Mouse (Mus musculus) fibroblast of lung, adult 2 months (primary cell): ENCODE data around the gene Rnase13.

Experiments used
- DNase-seq: peaks from one replicate; pipeline ENCODE4 v3.0.0-alpha.2; 2011; ENCODE audit warnings: low read depth

Rnase13 gene

DNA sequence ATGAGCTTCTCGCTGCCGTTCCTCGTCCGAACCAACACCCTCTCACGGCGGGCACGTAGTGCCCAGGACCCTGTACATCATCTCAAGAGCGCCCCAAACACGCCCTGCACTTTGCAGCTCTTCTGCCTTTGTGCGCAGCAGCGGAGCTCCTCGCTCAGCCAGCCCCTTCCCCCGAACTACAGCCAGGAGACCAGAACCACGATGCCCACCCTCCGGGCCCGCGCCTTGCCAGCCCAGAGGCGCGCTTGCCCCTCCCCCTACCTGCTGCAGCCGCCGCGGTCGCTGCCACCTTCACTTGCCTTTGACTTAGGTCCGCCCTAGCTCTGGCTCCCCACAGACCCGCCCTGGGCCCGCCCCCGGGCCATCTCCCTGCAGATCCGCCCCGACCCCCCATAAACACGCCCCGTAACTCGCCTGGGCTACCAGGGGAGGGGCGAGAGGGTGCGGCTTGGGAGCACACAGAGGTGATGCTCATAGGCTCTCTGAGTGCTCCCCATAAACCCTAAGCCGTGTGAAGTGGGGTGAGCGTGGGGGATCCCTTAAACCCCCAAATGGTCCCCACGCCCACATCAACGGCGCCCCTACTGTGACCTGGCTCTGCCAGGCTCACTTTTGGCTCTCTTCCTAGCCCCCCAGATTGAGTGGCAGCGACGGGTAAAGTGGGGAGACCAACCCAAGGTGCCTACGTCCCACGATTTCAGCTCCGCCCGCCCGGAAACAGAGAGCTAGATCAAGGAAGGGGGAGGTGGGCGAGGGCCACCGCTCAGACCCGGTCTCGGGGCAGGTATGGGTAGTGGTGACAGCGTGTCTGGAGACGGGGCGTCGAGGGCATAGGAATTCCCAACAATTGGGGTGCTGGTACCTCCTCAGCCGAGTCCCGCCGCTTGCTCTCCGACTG is 9.3 kb downstream of the Rnase13 start:
- DNase-seq = no peak

DNA sequence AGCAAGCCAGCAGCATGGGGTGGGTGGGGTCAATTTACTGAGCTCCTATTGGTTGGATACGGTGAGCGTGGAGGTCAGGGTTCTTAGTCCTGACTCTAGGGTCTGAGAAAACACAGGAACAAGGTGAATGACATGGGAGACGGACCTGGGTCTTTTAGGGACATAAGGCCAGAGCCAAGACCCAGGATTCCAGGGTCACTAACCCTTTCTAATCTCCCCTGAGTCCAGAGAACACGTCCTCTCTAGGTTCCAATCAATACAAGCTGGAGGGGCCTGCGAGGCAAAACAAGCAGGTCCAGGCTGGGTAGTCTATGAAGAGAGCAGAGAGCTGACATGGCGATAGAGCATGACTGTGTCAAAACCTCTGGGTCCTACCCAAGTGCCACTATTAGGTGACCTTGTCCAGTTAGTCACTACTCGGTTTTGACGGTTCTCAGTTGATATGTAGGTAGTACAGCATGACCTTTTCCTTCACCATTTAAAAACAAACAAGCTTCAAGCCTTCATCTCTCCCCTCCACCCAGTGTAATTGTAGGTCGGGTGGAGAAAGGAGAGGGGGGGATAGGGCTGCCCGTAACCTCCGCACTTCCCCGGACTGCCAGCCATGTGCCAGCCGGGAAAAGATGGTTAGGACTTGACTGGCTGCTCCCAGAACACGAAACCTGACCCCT is 10.0 kb downstream of the Rnase13 start:
- no peak for DNase-seq

DNA sequence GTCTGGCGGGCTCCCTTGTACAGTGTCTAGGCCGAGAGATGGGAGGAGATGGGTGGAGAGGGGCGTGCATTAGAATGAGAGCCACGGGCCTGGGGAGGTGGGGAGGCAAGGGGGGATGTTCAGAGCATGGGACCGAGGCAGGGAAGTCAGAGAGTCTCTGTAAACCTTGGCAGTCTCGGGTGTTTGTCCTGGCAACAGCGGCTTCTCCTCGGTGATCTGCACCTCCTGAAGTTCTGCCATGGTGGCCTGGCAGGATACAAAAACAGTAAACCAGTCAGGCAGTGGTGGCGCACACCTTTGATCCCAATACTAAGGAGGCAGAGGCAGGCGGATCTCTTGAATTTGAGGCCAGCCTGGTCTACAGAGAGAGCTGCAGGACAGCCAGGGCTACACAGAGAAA is 11.3 kb downstream of the Rnase13 start:
- DNase-seq = no peak

DNA sequence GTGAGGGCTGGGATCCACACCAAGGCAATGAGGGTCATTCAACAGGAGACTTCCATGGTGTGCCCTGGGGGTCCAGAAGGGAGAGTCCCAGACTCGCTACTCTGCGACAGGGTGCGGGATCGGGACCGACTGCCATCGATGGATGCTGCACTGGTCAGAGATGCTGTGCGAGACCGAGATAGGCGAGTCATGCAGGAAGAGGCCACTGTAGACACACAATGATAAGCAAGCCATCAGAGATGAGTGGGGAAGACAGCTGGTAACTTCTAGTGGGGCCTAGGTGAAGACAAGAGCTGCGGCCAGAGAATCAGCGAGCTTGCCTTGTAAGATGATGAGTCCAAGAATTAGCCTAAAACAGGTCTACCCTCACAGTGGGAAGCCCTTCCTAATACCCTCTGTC is 16.5 kb downstream of the Rnase13 start:
- DNase-seq = no peak

DNA sequence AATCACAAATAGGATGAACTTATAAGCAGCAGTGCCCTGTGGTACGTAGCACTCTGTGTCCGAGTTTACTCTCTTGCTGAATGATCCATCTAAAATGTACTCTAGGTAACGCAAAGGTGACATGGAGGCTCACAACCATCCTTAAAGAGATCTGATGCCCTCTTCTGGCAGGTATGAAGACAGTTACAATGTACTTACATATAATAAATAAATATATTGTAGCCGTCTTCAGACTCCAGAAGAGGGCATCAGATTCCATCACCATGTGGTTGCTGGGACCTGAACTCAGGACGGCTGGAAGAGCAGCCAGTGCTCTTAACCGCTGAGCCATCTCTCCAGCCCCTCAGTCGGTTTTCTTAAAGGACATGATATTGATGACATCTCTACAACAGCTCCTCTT is 17.9 kb downstream of the Rnase13 start:
- DNase-seq = no peak

DNA sequence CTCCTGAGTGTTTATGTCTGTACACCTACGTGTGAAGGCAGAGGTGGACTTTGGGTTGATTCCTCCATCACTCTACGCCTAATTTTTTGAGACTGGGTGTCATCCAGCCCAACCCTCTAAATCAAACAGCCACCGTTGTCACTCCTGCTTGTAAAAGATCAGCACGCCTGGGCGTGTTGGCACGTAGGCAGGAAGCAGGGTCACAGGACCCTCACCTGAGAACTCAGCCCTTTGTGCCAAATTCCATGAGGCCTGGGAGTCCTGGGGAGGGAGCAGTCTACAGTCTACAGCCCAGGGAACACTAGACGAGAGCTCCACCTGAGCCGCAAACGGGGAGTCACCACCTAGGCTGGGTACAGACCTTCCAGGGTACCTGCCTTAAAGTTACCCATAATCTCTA is 18.8 kb downstream of the Rnase13 start:
- no peak for DNase-seq

DNA sequence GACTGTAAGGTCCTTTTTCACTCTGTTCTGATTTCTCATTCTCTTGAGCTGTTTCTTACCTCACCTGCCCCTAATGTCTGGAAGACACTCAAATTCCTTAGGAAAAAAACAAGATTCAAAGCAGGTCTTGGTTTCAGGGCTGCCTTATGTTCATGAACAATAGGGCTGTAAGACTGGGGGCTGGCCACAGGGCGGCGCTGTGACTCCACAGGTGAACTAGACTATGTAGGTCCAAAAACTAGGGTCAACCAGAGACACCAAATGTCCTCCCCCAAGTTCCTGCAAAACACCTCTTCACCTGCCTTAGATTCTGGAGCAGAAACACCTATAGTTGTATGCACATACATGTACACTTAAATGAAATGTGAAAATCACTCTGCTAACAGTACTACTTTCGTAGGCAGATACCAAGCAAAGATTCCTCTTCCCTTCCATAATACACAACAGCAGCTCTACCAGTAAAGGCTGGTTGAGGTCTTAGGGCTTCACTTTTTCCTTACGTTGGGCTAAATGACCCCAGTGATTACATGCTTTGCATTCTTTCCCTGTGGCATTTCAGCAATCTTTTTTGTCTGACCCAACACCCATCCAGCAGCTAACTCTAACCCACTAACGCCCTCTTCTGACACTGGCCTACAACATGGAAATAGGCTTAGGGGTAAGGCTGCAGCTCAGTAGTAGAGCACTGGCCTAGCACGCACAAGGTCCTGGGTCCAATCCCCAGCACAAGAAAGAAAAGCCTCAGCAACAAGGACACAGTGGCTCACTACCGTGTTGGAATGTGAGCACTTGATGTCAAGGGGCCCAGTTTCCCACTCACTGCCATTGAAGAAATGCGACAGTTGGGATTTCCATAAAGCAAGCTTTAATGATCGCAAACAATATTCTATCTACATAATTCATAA is 19.5 kb downstream of the Rnase13 start:
- DNase-seq = no peak

DNA sequence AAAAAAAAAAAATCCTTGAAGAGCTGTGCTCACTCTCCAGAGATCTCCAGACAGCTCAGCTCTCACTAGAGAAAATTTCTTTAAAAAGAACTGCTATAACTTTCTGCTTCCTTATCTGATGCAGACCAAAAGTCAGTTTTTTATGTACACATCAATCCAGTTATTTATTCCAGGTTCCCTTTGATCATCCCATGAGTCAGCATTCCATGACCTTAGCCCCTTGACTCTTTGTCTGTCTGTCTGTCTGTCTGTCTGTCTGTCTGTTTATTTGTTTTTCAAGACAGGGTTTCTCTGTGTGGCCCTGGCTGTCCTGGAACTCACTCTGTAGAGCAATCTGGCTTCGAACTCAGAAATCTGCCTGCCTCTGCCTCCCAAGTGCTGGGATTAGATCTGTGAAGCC is 23.2 kb downstream of the Rnase13 start:
- DNase-seq = no peak

DNA sequence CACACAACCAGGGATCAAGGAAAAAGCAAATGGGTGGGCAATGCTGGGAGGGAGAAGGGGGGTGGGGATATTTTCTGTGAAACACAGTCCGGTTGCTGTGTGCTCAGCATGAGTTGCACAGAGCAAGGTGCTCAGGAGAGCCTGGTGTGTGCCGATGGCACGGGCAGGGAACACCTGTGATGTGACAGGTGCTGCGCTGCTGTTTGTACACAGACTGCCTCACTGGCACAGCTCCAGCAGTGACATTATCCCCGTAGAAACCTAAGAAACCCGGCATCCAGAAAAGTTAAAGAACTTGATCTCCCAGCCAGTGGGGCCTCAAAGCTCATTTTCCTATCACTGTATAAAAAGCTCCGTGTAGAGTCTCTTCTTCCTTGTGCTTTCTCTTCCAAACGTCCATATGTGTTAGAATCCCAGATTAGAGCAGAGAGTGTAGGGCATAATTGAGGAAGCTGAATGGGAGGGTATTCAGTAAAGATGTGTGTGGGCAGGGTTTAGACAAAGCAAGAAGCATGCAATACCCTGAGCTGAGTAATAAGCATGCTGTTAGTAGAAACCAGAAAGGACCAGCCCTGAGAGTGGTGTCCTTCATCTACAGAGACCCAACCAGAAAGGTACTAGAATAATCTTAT is 25.9 kb downstream of the Rnase13 start:
- no peak for DNase-seq

DNA sequence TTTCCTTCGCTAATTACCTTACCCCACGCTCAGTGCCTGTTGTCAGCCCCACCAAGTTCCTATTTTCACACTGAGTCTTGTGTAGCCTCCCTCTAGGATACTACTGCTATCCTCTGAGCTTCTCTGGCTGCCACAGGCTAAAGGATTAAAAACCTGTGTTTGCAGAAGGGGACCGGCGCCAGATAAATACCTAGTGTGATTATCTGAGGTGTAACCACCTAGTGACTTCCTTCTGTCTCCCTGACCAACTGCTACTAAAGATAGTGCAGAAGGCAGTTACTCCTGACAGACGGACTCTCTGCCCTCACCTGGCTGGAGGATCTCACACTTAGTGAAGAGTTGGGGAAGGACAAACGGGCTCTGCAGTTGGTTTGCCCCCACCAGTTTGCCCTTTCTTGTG is 26.6 kb downstream of the Rnase13 start:
- DNase-seq = no peak

DNA sequence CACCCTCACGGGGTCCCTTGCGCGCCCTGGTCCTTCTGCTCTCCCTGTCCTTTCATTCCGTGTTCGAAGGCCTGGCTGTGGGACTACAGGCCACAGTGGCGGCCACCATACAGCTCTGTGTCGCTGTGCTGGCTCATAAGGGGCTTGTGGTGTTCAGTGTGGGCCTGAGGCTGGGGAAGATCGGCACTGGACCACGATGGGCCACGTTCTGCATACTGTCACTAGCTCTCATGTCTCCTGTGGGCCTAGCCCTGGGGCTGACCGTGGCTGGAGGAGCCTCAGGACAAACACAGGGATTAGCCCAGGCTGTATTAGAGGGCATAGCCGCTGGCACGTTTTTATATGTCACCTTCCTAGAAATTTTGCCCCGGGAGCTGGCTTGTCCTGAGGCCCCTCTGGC is 27.5 kb downstream of the Rnase13 start:
- DNase-seq = no peak

DNA sequence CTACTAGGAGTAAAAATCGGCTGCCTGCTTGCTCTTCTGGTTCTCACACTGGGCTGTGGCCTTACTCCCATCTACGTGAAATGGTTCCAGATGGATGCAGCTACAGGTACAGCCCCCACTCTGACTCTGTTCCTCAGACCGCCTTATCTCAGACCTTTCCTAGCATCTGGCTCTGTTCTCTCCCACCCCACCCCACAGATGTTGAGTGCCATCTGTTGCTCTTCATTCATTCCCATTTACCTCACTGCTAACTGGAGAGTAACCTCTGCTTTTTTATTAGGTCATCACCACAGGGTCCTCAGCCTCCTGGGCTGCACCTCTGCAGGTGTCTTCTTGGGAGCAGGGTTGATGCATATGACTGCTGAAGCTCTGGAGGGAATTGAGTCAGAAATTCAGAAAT is 28.8 kb downstream of the Rnase13 start:
- no peak for DNase-seq

DNA sequence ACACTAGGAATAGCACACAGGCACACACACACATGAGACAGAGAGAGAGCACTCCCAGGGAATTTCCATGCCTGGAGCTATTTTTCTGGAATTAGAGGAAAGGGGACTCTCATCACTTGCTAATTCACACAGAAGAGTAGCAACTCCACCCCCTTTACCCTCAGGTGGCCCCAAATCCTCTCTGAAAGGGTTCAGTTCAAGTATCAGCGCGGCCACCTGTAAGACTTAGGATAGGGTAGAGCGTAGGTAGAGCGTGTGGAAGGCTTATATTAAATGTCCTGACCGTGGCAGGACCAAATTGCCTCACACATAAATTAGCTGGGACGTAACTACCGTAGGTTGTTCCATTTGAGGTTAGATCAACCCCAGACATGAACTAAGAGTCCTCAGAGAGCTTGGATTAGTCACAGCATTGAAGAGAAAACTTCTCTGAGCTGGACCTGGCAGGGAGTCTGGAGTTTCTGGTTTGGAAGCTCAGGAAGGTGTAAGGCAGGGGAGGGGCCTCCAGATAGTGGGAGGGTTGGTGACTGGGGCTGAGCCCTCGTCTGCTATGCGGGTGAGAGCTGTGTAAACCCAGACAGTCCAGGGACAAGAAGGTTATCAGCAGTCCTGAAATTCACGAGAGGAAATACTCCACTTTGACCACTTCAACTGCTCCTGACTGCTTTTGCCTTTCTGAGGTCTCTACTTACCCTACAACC is 29.3 kb downstream of the Rnase13 start:
- no peak for DNase-seq

DNA sequence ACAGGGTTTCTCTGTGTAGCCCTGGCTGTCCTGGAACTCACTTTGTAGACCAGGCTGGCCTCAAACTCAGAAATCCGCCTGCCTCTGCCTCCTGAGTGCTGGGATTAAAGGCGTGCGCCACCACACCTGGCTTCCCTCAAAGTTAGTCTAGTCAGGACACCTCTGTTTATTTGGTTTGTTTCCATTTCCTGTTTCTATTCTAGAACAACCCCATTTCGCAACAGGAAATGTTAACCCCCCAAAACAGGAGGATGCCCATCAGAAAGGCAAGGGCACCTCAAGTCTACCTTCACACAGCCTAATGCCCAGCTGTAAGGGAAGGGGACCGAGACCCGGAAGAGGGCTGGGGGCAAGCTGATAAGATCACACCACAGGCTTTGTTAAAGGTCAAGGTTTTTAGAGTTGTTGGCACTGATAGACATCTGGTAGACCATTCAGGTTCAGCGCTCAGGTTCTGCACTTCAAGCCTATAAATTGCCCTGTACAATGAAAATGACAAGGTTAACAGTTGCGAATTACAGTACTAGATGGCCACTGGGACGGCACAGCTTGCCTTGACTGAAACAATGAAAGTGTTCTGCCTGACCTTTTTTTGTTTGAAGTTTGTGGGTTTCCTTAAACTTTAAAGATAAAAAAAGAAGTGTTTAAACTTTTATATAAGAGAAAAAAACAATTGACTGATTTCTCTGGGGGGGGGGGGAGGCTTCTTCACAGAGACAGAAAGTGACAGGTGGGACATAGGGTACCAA is 30.2 kb downstream of the Rnase13 start, which contains the start of gene Slc39a2:
Slc39a2 (plus strand) TSS at position 699 of the 749 bp plus-strand sequence.
- DNase-seq = no peak

DNA sequence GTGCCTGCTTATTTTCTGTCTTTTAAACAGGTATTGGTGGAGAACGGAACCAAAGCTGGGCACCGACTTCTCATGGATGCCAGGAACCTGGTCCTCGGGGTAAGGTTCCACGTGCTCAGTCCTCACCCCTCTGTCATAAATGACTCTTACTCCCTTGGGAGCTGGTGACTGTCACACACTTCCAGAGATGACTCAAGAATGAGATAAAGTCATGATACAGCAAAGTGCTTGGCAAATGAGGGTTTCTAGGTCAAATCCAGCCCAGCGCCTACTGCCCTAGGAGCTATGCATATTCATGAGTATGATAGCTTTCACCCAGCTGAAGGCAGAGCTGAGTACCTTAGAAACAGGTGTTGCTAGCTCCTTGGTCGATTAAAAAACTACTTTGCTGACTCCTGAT is 32.7 kb downstream of the Rnase13 start:
- no peak for DNase-seq

DNA sequence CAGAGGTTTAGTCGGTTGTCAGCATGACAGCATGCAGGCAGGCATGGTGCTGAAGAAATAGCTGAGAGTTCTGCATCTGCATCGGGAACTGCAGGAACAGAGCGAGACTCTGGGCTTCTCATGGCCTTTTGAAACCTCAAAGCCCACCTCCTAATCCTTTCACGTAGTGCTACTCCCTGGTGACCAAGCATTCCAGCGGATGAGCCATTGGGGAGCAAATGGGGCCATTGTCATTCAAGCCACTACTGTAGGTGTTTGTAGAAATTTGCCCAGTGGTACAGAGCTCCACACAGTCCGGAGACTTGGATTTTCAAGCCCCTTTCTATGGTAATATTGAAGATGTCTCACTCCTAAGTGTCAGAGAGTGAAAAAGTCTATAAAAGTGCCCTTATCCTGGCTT is 36.5 kb downstream of the Rnase13 start:
- no peak for DNase-seq

DNA sequence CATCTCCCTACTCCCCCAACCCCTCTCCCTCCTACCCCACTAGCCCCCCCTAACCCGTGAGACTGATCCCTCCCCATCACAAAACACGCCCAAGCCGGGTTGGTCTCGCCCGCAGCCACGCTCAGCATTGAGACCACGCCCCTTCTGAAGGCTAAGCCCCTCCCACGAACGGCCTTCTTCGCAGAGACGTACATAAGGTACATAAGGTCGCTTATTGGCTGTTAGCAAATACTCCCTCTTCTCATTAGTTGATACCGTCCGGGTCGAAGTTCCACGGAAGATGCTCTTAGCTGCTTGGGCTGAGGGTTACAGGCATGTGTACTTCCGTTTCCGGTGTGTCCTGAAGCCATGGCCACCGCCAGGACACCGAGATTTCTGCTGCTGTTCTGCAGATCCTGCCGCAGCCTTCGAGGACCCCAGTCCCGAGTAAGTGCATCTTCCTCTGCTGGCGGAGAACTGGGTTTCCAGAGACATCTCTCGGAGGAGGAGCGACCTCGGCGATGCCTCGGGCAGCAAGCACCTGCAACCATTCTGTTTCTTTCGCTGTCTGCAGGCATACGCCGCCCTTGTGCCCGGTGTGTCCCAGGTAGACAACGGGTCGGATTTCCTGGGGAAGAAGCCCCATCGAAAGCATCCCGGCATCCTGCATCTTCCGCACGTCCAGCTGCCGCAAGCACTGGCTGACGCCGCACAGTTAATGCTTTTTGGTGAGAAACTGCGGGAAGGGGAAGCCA is 37.8 kb downstream of the Rnase13 start, which contains the start of gene Mettl17:
Mettl17 (plus strand) TSS at position 245 of the 734 bp plus-strand sequence.
- peak; percentile 96 for DNase-seq

DNA sequence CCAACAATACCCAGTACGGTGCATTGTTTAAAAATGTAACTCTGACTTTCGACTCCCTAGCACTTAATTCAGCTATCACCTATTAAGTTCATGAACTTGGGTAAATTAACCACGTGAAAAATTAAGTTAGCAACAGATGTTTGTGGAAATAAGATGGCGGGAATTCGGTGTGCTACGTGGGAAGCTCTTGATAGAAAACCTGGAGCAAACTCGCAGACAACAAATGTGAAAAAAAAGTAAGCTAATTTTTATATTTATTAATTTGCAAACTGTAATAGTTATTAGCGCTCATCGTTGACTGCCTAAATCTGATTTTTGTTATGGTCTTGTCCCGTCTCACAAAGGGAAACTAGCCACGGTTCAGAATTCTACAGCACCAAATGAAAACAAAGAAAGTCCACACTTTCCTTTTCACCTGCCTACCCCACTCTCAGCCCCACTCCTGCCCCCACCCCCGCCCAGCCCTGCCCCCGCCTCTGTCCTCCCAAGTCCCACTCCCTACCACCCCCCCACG is 38.5 kb downstream of the Rnase13 start:
- no peak for DNase-seq

DNA sequence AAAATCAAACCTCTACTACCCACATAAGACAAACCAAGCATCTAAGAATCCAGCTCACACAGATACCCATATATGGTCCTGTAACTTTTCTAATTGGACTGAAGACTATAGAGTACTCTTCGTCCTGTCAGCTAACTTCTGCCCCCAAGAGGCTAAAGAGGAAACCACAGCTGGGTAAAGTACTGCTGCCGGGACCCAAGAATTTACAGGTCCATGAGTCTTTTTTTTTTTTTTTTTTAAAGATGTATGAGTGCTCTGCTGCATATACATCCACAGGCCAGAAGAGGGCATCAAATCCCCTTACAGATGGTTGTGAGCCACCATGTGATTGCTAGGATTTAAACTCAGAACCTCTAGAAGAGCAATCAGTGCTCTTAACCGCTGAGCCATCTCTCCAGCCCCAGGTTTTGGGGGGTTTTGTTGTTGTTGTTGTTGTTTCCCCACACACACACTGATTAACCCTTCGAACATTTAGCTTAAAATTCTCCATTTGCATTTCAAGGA is 39.0 kb downstream of the Rnase13 start:
- DNase-seq = peak; percentile 62
